Mouse (Mus musculus) C2C12 (cell line): ENCODE results near the gene Anpep.

Experiments used
- CTCF ChIP-seq: IDR thresholded peaks from one replicate; pipeline ENCODE4 v1.5.1; 2011; ENCODE audit not compliant: control insufficient read depth, insufficient read depth, insufficient read length
- USF1 ChIP-seq: IDR thresholded peaks from one replicate; pipeline ENCODE4 v1.6.1; 2011; ENCODE audit warnings: low read depth, mild to moderate bottlenecking, control low read depth, moderate library complexity

GRCm38 (mm10) chr7:79892576-79893428 is 31.9 kb upstream of the Anpep start:
- TF ChIP-seq USF1 (no peak), CTCF (no peak)
